Mouse (Mus musculus) hindbrain, embryonic 14.5 days (tissue): ENCODE measurements at regions not wholly inside any gene's neighbourhood (a gene's known extent, or its start where the extent isn't known, plus 50 kb on each side); places are given as distances from the start of the nearest gene placed in this dataset.

Experiments used
- ATAC-seq: fragments of 200-750 bp; cut with Nextera tagmentation; 2 replicates; pipeline ENCODE4 v1.8.0; 2017; ENCODE audit warnings: moderate number of reproducible peaks, mild to moderate bottlenecking, moderate TSS enrichment, moderate library complexity; ENCODE audit not compliant: low FRiP score
- DNase-seq: peaks from one replicate; pipeline ENCODE4 v3.0.0-alpha.2; 2015; ENCODE audit warnings: low spot score
- H3K27ac ChIP-seq: fragments of 300-500 bp; sonication (generic); 2 replicates; pipeline ENCODE4 v1.5.1; 2014; ENCODE audit warnings: mild to moderate bottlenecking, moderate library complexity
- H3K27me3 ChIP-seq: fragments of 300-500 bp; sonication (generic); 2 replicates; pipeline ENCODE4 v1.6.1; 2014; ENCODE audit warnings: mild to moderate bottlenecking, low read length, mixed read lengths; ENCODE audit not compliant: control insufficient read depth, insufficient read depth
- H3K36me3 ChIP-seq: fragments of 300-500 bp; sonication (generic); replicated peaks from 2 replicates; pipeline ENCODE4 v1.6.1; 2014; ENCODE audit not compliant: control insufficient read depth, insufficient read depth
- H3K4me1 ChIP-seq: fragments of 300-500 bp; sonication (generic); replicated peaks from 2 replicates; pipeline ENCODE4 v1.6.1; 2014; ENCODE audit warnings: antibody characterized with exemption, low read length, mixed read lengths; ENCODE audit not compliant: control insufficient read depth, insufficient read depth
- H3K4me2 ChIP-seq: fragments of 300-500 bp; sonication (generic); replicated peaks from 2 replicates; pipeline ENCODE4 v1.6.1; 2014; ENCODE audit warnings: mild to moderate bottlenecking, moderate library complexity
- H3K4me3 ChIP-seq: fragments of 300-500 bp; sonication (generic); replicated peaks from 2 replicates; pipeline ENCODE4 v1.5.1; 2014; ENCODE audit warnings: mild to moderate bottlenecking, low read length
- H3K9ac ChIP-seq: fragments of 300-500 bp; sonication (generic); 2 replicates; pipeline ENCODE4 v1.6.1; 2014
- H3K9me3 ChIP-seq: fragments of 300-500 bp; sonication (generic); 2 replicates; pipeline ENCODE4 v1.6.1; 2016; ENCODE audit warnings: low read length; ENCODE audit not compliant: control insufficient read depth
- WGBS: fragments of 180-500 bp; shearing (Covaris S2); extraction: QIAGEN DNeasy Blood & Tissue Kit; methylation state at CpG from one replicate; pipeline ENCODE4 v1.1.7; 2014; 5-methylcytosine and 5-hydroxymethylcytosine counted together

GRCm38 (mm10) chr12:32456796-32457195 is 78.3 kb downstream of the Ccdc71l start:
- no peaks in the 10 kb centered on the region for H3K9me3 ChIP-seq
- H3K4me2 ChIP-seq: no peak overlapping the region
- H3K27ac ChIP-seq: no peak overlapping the region
- H3K4me3 ChIP-seq: no peak overlapping the region
- no peaks in the 10 kb centered on the region for H3K4me1 ChIP-seq
- DNase-seq (no peak), ATAC-seq (no peak)
- H3K27me3 ChIP-seq: no peaks in the 10 kb centered on the region
- no peak overlapping the region for H3K9ac ChIP-seq
- WGBS: 68% methylated on average over 4 of the region's 4 CpGs
- no peaks in the 10 kb centered on the region for H3K36me3 ChIP-seq

GRCm38 (mm10) chr12:32458386-32458785 is 79.9 kb downstream of the Ccdc71l start:
- Histone ChIP-seq H3K4me1 (no peaks in the 10 kb centered on the region), H3K27me3 (no peaks in the 10 kb centered on the region), H3K27ac (no peak overlapping the region), H3K4me2 (no peak overlapping the region), H3K9ac (no peak overlapping the region), H3K36me3 (no peaks in the 10 kb centered on the region), H3K9me3 (no peaks in the 10 kb centered on the region), H3K4me3 (no peak overlapping the region)
- ATAC-seq (no peak), DNase-seq (no peak)
- WGBS: 86% methylated on average over 1 of the region's 1 CpGs

- H3K9ac ChIP-seq: no peak overlapping the region
- DNase-seq (no peak), ATAC-seq (no peak)
- H3K4me3 ChIP-seq: no peak overlapping the region
- H3K4me2 ChIP-seq: no peak overlapping the region
- no peaks in the 10 kb centered on the region for H3K36me3 ChIP-seq
- no peaks in the 10 kb centered on the region for H3K4me1 ChIP-seq
- WGBS: 80% methylated on average over 4 of the region's 4 CpGs
- no peaks in the 10 kb centered on the region for H3K9me3 ChIP-seq
- H3K27me3 ChIP-seq: no peaks in the 10 kb centered on the region
- H3K27ac ChIP-seq: no peak overlapping the region
Measured at GRCm38 (mm10) chr12:32460330-32460998, 82.0 kb downstream of the Ccdc71l start.

GRCm38 (mm10) chr12:32465371-32465770 is 86.9 kb downstream of the Ccdc71l start:
- ATAC-seq (no peak), DNase-seq (no peak)
- no peak overlapping the region for H3K27ac ChIP-seq
- no peaks in the 10 kb centered on the region for H3K9me3 ChIP-seq
- no peaks in the 10 kb centered on the region for H3K36me3 ChIP-seq
- no peak overlapping the region for H3K4me2 ChIP-seq
- H3K9ac ChIP-seq: no peak overlapping the region
- H3K27me3 ChIP-seq: no peaks in the 10 kb centered on the region
- H3K4me1 ChIP-seq: no peaks in the 10 kb centered on the region
- 75% methylated on average over 6 of the region's 6 CpGs for WGBS
- no peak overlapping the region for H3K4me3 ChIP-seq

- WGBS: 86% methylated on average over 4 of the region's 4 CpGs
- no peaks in the 10 kb centered on the region for H3K27me3 ChIP-seq
- H3K4me3 ChIP-seq: no peak overlapping the region
- no peaks in the 10 kb centered on the region for H3K36me3 ChIP-seq
- DNase-seq (no peak), ATAC-seq (no peak)
- no peak overlapping the region for H3K9ac ChIP-seq
- no peaks in the 10 kb centered on the region for H3K4me1 ChIP-seq
- H3K27ac ChIP-seq: no peak overlapping the region
- no peak overlapping the region for H3K4me2 ChIP-seq
- H3K9me3 ChIP-seq: no peaks in the 10 kb centered on the region
Measured at GRCm38 (mm10) chr12:32469863-32470262, 91.4 kb downstream of the Ccdc71l start.

- no peaks in the 10 kb centered on the region for H3K27me3 ChIP-seq
- DNase-seq (no peak), ATAC-seq (no peak)
- H3K27ac ChIP-seq: no peak overlapping the region
- no peaks in the 10 kb centered on the region for H3K4me1 ChIP-seq
- 85% methylated on average over 3 of the region's 3 CpGs for WGBS
- H3K36me3 ChIP-seq: no peaks in the 10 kb centered on the region
- H3K4me3 ChIP-seq: no peak overlapping the region
- H3K9ac ChIP-seq: no peak overlapping the region
- no peak overlapping the region for H3K4me2 ChIP-seq
- H3K9me3 ChIP-seq: no peaks in the 10 kb centered on the region
Measured at GRCm38 (mm10) chr12:32479451-32479850, 100.9 kb downstream of the Ccdc71l start.

- Histone ChIP-seq H3K36me3 (no peaks in the 10 kb centered on the region), H3K9me3 (no peaks in the 10 kb centered on the region), H3K4me1 (no peaks in the 10 kb centered on the region), H3K4me2 (no peak overlapping the region), H3K4me3 (no peak overlapping the region), H3K27me3 (no peaks in the 10 kb centered on the region), H3K27ac (no peak overlapping the region), H3K9ac (no peak overlapping the region)
- 73% methylated on average over 5 of the region's 5 CpGs for WGBS
- DNase-seq (no peak), ATAC-seq (no peak)
Measured at GRCm38 (mm10) chr12:32480268-32480667, 101.8 kb downstream of the Ccdc71l start.

- DNase-seq: no peak
- no peak overlapping the region for H3K27ac ChIP-seq
- H3K4me3 ChIP-seq: no peak overlapping the region
- no peaks in the 10 kb centered on the region for H3K9me3 ChIP-seq
- H3K27me3 ChIP-seq: no peaks in the 10 kb centered on the region
- no peak overlapping the region for H3K9ac ChIP-seq
- H3K36me3 ChIP-seq: no peaks in the 10 kb centered on the region
- 89% methylated on average over 5 of the region's 5 CpGs for WGBS
- no peak overlapping the region for H3K4me2 ChIP-seq
- H3K4me1 ChIP-seq: no peaks in the 10 kb centered on the region
- ATAC-seq: no peak
Measured at GRCm38 (mm10) chr12:32481051-32481450, 102.5 kb downstream of the Ccdc71l start.

GRCm38 (mm10) chr12:32482343-32482742 is 103.8 kb downstream of the Ccdc71l start:
- no peak overlapping the region for H3K4me3 ChIP-seq
- H3K9me3 ChIP-seq: no peaks in the 10 kb centered on the region
- no peak overlapping the region for H3K4me2 ChIP-seq
- no peak for ATAC-seq
- WGBS: 66% methylated on average over 1 of the region's 1 CpGs
- no peaks in the 10 kb centered on the region for H3K4me1 ChIP-seq
- H3K27me3 ChIP-seq: no peaks in the 10 kb centered on the region
- H3K36me3 ChIP-seq: no peaks in the 10 kb centered on the region
- H3K9ac ChIP-seq: no peak overlapping the region
- DNase-seq: no peak
- no peak overlapping the region for H3K27ac ChIP-seq

- Histone ChIP-seq H3K27me3 (no peaks in the 10 kb centered on the region), H3K36me3 (no peaks in the 10 kb centered on the region)
Measured at GRCm38 (mm10) chr12:32482777-32483176, 104.3 kb downstream of the Ccdc71l start.

More at GRCm38 (mm10) chr12:32482777-32483176, 104.3 kb downstream of the Ccdc71l start:
- no peak for DNase-seq
- Histone ChIP-seq H3K9ac (no peak overlapping the region), H3K27ac (no peak overlapping the region), H3K9me3 (no peaks in the 10 kb centered on the region), H3K4me2 (no peak overlapping the region), H3K4me1 (no peaks in the 10 kb centered on the region), H3K4me3 (no peak overlapping the region)
- ATAC-seq: no peak
